Mouse (Mus musculus) liver, embryonic 14.5 days (tissue): Measurements from ENCODE around the gene Ccnd1.

Experiments
- CTCF ChIP-seq: IDR thresholded peaks from 2 replicates; pipeline ENCODE4 v1.5.1; 2016; ENCODE audit warnings: antibody characterized with exemption, low read depth, control low read depth
- EP300 ChIP-seq: IDR thresholded peaks from 2 replicates; pipeline ENCODE4 v1.6.1; 2016; ENCODE audit warnings: antibody characterized with exemption, low read depth

- TF ChIP-seq EP300: no peak
- TF ChIP-seq CTCF: no peak
Measured at GRCm38 (mm10) chr7:144940003-144940571, 362 bp upstream of the Ccnd1 start.
